Mouse (Mus musculus) liver, embryonic 14.5 days (tissue): ENCODE measurements around the gene Decr2. TPM values are rescaled to one million over a fixed set of nuclear protein-coding genes. Genes with fewer than 3 reads are reported as not detected.

Experiments
- ATAC-seq: fragments of 200-750 bp; cut with Nextera tagmentation; 2 replicates; pipeline ENCODE4 v1.8.0; 2017; ENCODE audit warnings: moderate number of reproducible peaks, mild to moderate bottlenecking, moderate library complexity; ENCODE audit not compliant: insufficient read depth
- DNase-seq, 3 experiments: peaks; one replicate each; pipeline ENCODE4 v3.0.0-alpha.2; 2012 to 2013; ENCODE audit warnings: low read depth in 3 of 3, low spot score in 3 of 3
- H3K27ac ChIP-seq: fragments of 300-500 bp; sonication (generic); 2 replicates; pipeline ENCODE4 v1.5.1; 2014; ENCODE audit warnings: moderate library complexity, mild to moderate bottlenecking, control low read depth, inconsistent platforms
- H3K27me3 ChIP-seq: fragments of 300-500 bp; sonication (generic); 2 replicates; pipeline ENCODE4 v1.6.1; 2014; ENCODE audit warnings: mild to moderate bottlenecking, low read length, moderate library complexity; ENCODE audit not compliant: control insufficient read depth, insufficient read depth
- H3K36me3 ChIP-seq: fragments of 300-500 bp; sonication (generic); replicated peaks from 2 replicates; pipeline ENCODE4 v1.6.1; 2014; ENCODE audit warnings: low read depth; ENCODE audit not compliant: control insufficient read depth, insufficient read depth
- H3K4me1 ChIP-seq, 2 experiments: fragments of 200-500 bp in 1 of 2; fragments of 300-500 bp in 1 of 2; sonication (generic) in 1 of 2; replicated peaks; 2 replicates each; pipeline ENCODE4 v1.6.1; 2012 to 2014; ENCODE audit warnings: antibody characterized with exemption in 1 of 2, inconsistent platforms in 1 of 2, low read length in 1 of 2; ENCODE audit not compliant: control insufficient read depth in 2 of 2, insufficient read depth in 2 of 2
- H3K4me2 ChIP-seq: fragments of 300-500 bp; sonication (generic); 2 replicates; pipeline ENCODE4 v1.6.1; 2014; ENCODE audit warnings: low read depth, mild to moderate bottlenecking, control low read depth, moderate library complexity
- H3K4me3 ChIP-seq, 2 experiments: fragments of 200-500 bp in 1 of 2; fragments of 300-500 bp in 1 of 2; sonication (generic) in 1 of 2; 2 replicates each; pipeline ENCODE4 v1.5.1; 2012 to 2014; ENCODE audit warnings: low read depth in 2 of 2, low read length in 2 of 2, mild to moderate bottlenecking in 2 of 2, control low read depth in 1 of 2, inconsistent platforms in 1 of 2, moderate library complexity in 1 of 2; ENCODE audit not compliant: insufficient read depth in 1 of 2
- H3K9ac ChIP-seq: fragments of 300-500 bp; sonication (generic); replicated peaks from 2 replicates; pipeline ENCODE4 v1.6.1; 2014; ENCODE audit warnings: mild to moderate bottlenecking, control low read depth, moderate library complexity
- H3K9me3 ChIP-seq: fragments of 300-500 bp; sonication (generic); 2 replicates; pipeline ENCODE4 v1.6.1; 2016; ENCODE audit warnings: low read length, mixed read lengths; ENCODE audit not compliant: control insufficient read depth
- CTCF ChIP-seq: IDR thresholded peaks from 2 replicates; pipeline ENCODE4 v1.5.1; 2016; ENCODE audit warnings: antibody characterized with exemption, low read depth, control low read depth
- EP300 ChIP-seq: IDR thresholded peaks from 2 replicates; pipeline ENCODE4 v1.6.1; 2016; ENCODE audit warnings: antibody characterized with exemption, low read depth
- WGBS: fragments of 180-500 bp; shearing (Covaris S2); extraction: QIAGEN DNeasy Blood & Tissue Kit; methylation state at CpG from one replicate; pipeline ENCODE4 v1.1.7; 2014; ENCODE audit not compliant: insufficient replicate concordance; 5-methylcytosine and 5-hydroxymethylcytosine counted together
- polyA plus RNA-seq, 2 experiments: library from polyadenylated mRNA; depleted of rRNA in 1 of 2; stranded (reverse) in 1 of 2; unstranded in 1 of 2; fragments of >200 nt; fragmentation: Nextera tagmentation in 1 of 2; extraction: Ambion mirVana in 1 of 2; gene quantifications; 2 replicates each; pipeline versions ENCODE4 v1.2.1 to v1.2.3; 2012 to 2014

Gene Decr2
- polyA plus RNA-seq, 2 experiments, result 5.5 to 6.8 TPM

DNA sequence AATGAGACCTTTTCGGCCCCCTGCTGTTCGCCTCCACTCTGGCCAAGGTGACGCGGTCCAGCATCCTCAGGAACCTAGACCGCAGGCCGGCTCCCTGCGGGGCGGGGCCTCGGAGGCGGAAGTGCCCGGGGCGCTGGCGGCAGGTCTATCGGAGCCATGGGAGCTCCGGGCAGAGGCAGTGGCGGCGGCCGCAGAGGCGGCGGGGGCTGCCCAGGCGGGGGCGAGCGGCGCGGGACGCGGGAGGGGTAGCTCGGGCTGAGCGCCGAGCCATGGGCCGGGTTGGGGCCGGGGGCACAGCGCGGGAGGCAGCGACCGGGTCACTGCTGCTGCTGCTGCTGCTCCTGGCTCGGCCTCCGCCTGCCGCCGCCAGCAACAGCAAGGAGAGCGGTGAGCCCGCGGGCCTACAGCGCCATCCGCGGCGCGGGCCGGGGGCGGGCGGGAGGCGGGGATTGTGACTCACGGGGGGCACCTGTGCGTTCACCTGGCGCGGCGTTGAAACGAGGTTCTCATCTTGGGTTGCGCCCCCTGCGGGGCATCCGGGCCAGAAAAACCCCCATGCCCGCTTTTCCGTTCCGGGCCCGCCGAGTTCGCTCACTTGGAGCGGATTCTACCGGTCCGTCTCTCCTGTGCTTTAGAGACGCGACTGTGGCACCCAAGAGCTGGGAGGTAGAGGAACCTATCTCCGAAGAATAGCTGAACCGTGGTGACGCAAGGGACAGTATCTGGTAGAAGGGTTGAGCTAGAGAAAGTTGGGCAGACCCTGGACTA lies 23.2 kb upstream of the Decr2 start, which contains the start of gene Tmem8:
Tmem8 (plus strand) TSS at position 119 of the 768 bp plus-strand sequence.
- Histone ChIP-seq H3K36me3 (no peaks in the 10 kb centered on the region), H3K27ac (no peak within 1 kb of the TSS), H3K4me1 (peaks cover 2 to 10% of the 10 kb centered on the region in 2 experiments), H3K9me3 (no peaks in the 10 kb centered on the region), H3K4me3 (peak within 1 kb of the TSS; percentile 56 to 65), H3K27me3 (peaks cover 53% of the 10 kb centered on the region), H3K9ac (peak within 1 kb of the TSS; percentile 35), H3K4me2 (peak within 1 kb of the TSS; percentile 82)
- under 1% methylated on average over 64 of the region's 75 CpGs for WGBS
- peak; percentile 70 for ATAC-seq
- DNase-seq, result peak in 1 of 3 experiments; percentile 25
- TF ChIP-seq CTCF (peak; percentile 34), EP300 (no peak)

DNA sequence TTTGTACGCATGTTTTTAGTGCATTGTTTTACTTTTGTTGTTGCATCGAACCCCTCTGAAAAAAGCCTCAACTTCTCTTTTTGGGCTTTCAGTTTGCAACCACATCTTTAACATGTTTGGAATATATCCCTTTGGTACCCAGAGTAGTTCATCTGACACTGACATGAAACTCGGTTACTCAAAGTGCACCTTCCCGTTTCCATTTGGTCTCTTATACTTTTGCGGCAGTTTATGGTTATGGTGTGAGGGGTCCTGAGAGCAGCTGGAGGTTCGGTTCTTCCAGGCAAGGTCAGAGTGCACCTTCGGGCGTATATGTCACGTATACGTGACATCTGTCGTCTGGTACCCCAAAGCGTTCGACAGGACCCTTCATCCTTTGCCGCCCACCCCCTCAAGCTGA lies 22.6 kb upstream of the Decr2 start:
- TF ChIP-seq EP300, result no peak
- TF ChIP-seq CTCF, result no peak
- no peak overlapping the region; the same call in 1 of the 2 replicates for H3K9ac ChIP-seq

DNA sequence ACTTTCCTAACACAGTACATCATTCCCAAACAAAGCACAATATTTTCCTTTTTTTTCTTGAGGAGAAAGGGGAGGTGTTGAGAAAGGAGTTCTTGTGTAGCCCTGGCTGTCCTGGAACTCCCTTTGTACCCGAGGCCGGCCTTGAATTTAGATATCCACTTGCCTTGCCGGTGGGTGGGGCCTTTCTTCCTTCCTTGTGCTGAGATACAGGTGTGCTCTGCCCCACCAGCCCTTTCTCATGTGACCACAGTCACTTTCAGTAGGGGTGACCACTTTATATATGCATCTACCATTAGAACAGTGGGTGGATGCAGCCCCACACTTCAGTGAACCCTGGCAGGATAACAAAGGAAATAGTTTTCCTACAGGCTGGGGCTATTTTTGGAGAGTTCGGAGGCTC lies 21.6 kb upstream of the Decr2 start:
- H3K4me2 ChIP-seq, result no peak overlapping the region
- no peak for DNase-seq
- ATAC-seq, result no peak
- H3K36me3 ChIP-seq, result no peaks in the 10 kb centered on the region
- H3K27me3 ChIP-seq, result peaks cover 53% of the 10 kb centered on the region
- TF ChIP-seq CTCF (no peak), EP300 (no peak)
- 24% methylated on average over 4 of the region's 4 CpGs for WGBS
- H3K27ac ChIP-seq, result no peak overlapping the region
- no peaks in the 10 kb centered on the region for H3K9me3 ChIP-seq
- H3K9ac ChIP-seq, result no peak overlapping the region
- H3K4me3 ChIP-seq, result no peak overlapping the region
- H3K4me1 ChIP-seq, result peaks cover 2 to 10% of the 10 kb centered on the region in 2 experiments

More for the DNA sequence above, 22.6 kb upstream of the Decr2 start:
- 15% methylated on average over 14 of the region's 14 CpGs for WGBS
- ATAC-seq (no peak), DNase-seq (no peak)
- peaks cover 53% of the 10 kb centered on the region for H3K27me3 ChIP-seq
- peak overlapping the region; percentile 82 for H3K4me2 ChIP-seq
- H3K4me3 ChIP-seq, result peak overlapping the region; percentile 8 to 56; a peak in 2 of 4 replicates
- H3K4me1 ChIP-seq, result peaks cover 2 to 10% of the 10 kb centered on the region in 2 experiments
- no peaks in the 10 kb centered on the region for H3K36me3 ChIP-seq
- no peak overlapping the region for H3K27ac ChIP-seq
- H3K9me3 ChIP-seq, result no peaks in the 10 kb centered on the region

DNA sequence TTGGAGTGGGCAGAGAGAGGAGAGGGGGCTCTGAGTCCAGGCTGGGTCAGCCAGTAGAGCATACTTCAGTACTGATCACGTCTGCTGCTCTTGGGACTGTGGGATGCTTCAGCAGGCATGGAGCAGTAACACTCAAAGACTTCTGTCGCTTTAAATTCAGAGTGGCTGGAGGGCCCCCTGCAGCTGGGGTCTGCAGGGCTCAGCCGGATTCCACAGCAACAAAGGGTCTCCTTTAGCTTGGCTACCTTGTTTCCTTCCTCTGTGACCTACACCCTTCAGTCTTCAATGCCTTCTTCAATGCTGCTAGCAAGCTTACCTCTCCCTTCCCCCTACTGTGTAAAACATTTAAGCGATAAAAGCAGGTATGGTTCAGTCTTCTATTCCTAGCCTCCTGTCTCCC lies 20.9 kb upstream of the Decr2 start:
- Histone ChIP-seq H3K36me3 (no peaks in the 10 kb centered on the region), H3K27me3 (peaks cover 53% of the 10 kb centered on the region), H3K9ac (no peak overlapping the region), H3K4me2 (no peak overlapping the region), H3K4me1 (peaks cover 2 to 8% of the 10 kb centered on the region in 2 experiments), H3K27ac (no peak overlapping the region), H3K4me3 (no peak overlapping the region), H3K9me3 (no peaks in the 10 kb centered on the region)
- 20% methylated on average over 4 of the region's 4 CpGs for WGBS
- DNase-seq (no peak), ATAC-seq (no peak)
- no peak for TF ChIP-seq CTCF
- TF ChIP-seq EP300, result no peak

DNA sequence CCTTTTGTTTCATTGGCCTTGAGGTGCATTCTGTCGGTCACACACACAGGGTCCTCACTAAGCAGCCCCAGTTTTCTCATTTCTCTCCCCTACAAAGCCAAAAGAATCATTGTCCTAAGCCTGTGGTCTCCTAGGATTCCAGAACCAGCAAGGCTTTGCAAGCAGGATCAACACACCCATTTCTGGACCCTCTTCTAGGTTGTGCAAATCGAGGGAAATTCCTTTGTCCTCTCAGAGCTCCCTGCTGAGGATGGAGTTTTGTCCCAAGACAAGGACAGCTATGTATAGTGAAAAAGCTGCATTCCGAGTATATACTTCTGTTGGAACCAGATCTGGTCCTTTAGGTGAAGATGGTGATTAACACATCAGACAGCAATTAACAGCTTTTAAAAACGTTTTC lies 20.0 kb upstream of the Decr2 start:
- Histone ChIP-seq H3K27ac (no peak overlapping the region), H3K4me1 (peaks cover 2 to 8% of the 10 kb centered on the region in 2 experiments), H3K9ac (no peak overlapping the region), H3K27me3 (peaks cover 48% of the 10 kb centered on the region), H3K4me3 (no peak overlapping the region), H3K4me2 (no peak overlapping the region), H3K9me3 (no peaks in the 10 kb centered on the region), H3K36me3 (no peaks in the 10 kb centered on the region)
- no peak for TF ChIP-seq EP300
- WGBS, result 29% methylated on average over 4 of the region's 4 CpGs
- no peak for DNase-seq
- ATAC-seq, result no peak
